Mouse (Mus musculus) retina, embryonic 14.5 days (tissue): ENCODE measurements at regions not wholly inside any gene's neighbourhood (a gene's known extent, or its start where the extent isn't known, plus 50 kb on each side); places are given as distances from the start of the nearest gene placed in this dataset.

Source experiments
- DNase-seq: peaks from one replicate; pipeline ENCODE4 v3.0.0-alpha.2; 2015; ENCODE audit warnings: low spot score

DNA sequence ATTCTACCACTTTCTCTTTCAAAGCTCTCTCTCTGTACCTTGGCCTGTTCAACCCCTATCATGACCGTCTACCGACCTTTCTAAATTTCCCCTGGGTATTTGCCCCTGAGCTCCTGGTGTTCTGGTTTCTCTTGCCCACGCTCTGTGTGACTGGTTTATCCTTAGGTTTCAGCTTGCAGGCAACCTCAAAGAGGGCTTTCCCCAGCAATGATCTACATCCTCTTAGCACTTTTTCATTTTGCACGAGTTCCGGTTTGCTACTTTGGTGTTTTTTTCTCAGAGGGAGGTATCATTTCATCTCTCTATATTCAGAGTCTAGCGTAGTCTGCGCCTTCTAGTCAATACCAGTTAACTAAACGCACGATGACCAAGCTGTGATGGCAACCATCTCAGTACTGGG lies 79.8 kb upstream of the Hmga2 start:
- DNase-seq, result no peak

DNA sequence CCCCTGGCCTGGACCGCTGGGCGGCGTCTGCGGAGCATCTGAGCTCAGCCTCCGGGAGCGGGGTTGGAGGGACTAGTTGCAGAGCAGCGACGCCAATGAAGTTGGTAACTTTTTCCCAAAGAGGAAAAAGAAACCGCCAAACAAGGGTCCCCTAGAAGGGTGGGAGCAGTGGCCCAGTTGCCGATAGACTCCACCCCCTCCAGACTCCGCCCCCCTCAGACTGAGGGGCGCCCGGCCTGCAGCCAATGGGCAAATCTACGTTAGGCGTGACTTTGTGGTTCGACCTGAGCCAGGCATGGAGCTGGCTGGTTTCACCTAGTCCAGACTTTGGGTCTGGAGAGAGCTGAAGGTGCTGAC lies 76.8 kb upstream of the Hmga2 start:
- DNase-seq, result peak; percentile 70

DNA sequence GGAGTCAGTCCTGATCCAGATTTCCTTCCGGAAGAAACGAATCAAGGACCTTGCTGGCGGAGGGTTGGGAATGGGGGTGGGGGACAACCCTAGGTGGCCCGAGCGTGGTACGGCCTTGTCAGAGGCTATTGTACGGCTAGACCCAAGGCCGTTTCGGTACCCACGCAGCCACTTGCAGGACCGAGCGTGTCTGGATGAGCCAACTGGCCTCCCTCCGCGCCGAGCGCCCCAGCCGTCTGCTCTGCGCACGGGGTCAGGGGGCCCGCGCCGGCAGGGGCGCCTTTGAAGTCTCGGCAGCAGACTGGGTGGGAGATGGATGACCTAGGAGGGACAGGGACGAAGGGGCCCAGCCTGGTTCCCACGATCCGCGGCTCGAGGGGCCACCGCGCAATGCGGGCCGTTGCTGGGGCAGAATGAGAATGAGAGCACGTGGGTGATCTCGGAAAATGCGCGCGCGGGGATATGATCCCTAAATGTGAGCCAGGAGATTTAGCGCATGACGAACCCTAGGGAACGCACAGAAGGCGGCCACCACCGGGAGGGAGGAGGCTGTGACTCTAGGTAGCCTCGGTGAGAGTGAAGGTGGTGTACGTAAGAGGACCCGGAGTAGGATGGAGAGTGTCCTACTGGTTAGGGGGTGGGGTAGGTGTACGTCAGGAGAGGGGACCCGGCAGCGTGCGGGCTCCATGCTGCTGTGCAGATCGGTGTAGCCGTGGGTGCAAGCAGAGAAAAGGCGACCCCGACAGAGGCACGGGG lies 76.2 kb upstream of the Hmga2 start:
- peak; percentile 63 for DNase-seq

DNA sequence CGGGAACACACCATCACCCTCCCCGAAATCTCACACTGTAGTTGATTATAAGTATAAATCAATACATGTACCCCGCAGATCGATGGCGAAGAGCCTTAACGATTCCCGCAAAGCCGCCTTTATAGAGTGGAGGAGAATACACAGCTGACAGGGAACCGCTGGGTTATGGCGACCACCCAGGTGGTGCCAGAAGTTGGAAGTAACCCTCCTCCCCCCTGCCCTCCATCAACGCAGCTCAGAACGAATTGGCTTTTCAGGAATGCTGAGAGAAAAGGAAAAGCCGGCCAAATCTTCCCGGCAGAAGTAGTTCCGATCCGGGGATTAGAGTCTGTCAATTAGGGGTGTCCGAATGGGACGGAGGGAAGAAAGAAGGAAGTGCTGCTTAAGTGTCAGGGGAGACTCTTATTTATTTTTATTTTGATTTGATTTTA lies 75.6 kb upstream of the Hmga2 start:
- DNase-seq, result peak; percentile 57

DNA sequence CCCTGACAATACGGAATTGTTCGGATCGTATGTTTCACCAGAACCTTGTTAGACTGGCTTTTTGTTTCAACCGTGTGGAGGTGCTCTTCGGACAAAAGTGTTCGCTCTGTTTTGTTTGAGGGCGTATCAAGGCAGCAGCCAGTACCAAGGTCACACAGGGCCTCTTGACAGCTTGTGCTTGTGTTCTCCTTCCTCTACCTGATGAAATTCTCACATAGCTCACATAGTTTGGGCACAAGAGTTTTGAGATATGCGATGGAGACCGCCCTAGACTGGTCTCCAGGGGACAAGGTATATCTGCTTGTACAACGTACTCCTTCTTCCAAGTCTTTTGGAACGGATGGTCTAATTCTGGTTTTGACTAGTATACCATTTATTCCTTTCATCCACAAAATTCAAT lies 70.9 kb upstream of the Hmga2 start:
- no peak for DNase-seq

DNA sequence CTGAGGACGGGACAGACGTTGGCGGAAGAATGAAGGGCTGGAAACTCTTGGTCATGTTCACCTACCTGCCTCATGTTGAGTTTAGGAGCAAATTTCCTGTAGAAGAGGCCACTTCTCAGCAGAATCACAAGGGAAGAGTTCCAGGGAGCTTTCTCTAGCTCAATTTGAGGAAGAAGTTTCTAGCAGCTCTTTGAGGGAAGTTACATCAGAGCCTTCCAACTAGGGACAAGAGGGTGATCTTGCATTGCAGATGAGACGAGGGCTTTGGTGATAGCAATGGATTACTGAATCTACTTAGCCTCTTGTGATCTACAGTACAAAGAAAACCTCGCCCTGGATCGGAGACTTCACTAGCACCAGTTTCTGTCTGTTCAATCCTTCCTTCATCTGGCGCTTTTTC lies 65.3 kb upstream of the Hmga2 start:
- DNase-seq, result no peak

DNA sequence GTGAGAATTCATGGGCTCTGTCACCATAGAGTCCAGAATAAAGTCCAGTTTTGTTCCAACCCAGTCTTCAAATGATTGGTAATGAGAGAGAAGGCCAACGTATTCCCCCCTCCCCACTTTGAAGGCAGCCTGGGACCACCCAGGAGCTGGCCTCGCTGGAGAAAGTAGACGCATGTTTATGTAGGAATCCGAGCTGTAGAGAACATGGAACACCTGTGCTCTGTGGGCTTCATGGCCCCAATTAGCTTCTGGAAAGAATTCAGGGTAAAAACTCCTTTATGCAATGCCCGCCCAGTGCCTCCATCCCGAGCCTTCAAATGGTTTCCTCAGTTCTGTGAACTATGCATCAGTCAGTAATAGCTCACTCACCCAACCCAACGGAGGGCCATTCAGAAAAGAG lies 62.3 kb upstream of the Hmga2 start:
- no peak for DNase-seq

DNA sequence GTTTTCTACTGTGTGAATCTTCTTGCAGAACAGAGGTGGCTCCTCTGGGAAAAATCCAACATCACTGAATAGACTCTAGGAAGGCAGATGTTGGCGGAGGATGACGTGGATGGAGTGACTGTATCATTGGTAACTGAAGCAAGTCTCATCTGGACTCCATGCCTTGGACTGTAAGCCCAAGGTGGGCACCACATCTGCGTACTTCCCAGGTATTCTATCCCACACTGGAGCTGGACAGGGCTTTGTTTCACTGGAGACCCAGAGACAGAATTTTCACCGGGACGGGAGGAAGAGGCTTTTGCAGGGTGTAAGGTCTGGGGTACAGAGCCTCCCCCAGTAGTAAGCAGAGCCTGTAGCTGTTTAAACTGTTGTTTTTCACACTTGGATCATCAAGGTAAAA lies 52.1 kb upstream of the Hmga2 start:
- DNase-seq, result no peak

DNA sequence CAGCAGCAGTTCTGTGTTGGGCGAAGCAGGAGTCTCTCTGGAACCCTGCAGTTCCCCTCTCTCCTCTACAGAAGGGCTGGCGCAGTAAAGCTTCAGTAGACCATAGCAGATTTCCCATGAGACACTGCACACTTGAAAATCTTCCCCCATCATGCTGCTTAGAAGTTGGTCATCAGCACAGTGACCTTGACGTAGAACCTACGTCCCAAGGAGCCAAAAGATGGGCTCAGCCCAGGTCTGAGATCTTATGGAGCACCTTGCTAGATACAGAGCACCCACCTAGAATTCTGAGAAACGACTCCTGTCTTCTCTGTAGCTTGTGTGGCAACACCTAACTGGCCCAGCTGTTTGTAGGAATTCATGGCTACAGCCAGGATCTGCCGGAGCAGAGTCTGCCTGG lies 51.7 kb upstream of the Hmga2 start:
- no peak for DNase-seq

DNA sequence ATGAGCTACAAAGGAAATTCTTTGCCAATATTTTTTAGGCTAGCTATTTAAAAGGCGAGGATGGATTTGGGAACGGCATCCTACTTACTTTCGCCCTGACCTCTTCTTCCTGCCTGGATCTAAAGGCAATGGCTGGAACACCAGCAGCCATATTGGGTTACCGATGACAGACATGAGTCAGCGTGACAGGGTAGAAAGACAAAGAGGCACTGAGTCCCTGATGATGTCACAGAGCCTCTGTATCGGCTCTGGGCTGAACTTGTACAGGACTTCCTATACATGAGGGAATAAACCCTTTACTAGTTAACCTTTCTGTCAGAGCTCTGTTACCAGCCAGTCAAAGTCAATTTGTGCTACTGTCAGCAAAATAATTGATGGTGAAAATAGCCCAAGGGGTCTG lies 50.7 kb upstream of the Hmga2 start:
- no peak for DNase-seq
